Mouse (Mus musculus) heart, embryonic 14.5 days (tissue): ENCODE results near the gene Cst7. TPM values are rescaled to one million over a fixed set of nuclear protein-coding genes. Genes with fewer than 3 reads are reported as not detected.
"Not testable (repeated sequence)": the region's sequence is repeated elsewhere in the genome, so short reads cannot be mapped to it uniquely, and the experiment has no call there.

Experiments used
- ATAC-seq: fragments of 200-750 bp; cut with Nextera tagmentation; 2 replicates; pipeline ENCODE4 v1.8.0; 2017; ENCODE audit warnings: low read depth, moderate TSS enrichment; ENCODE audit not compliant: insufficient number of reproducible peaks, insufficient read depth, low FRiP score
- H3K27ac ChIP-seq, 2 experiments: fragments of 200-500 bp in 1 of 2; fragments of 300-500 bp in 1 of 2; sonication (generic) in 1 of 2; replicated peaks in 1 of 2; 2 replicates each; pipeline ENCODE4 v1.5.1; 2012 to 2014; ENCODE audit warnings: low read depth in 2 of 2, low read length in 2 of 2, control low read depth in 1 of 2, mild to moderate bottlenecking in 1 of 2, mixed read lengths in 1 of 2; ENCODE audit not compliant: control insufficient read depth in 1 of 2, insufficient read depth in 1 of 2
- H3K27me3 ChIP-seq: fragments of 300-500 bp; sonication (generic); 2 replicates; pipeline ENCODE4 v1.6.1; 2014; ENCODE audit warnings: mild to moderate bottlenecking, low read length, control low read depth; ENCODE audit not compliant: control insufficient read depth, insufficient read depth
- H3K36me3 ChIP-seq: fragments of 300-500 bp; sonication (generic); 2 replicates; pipeline ENCODE4 v1.6.1; 2014; ENCODE audit warnings: mild to moderate bottlenecking, control low read depth, low read length, mixed read lengths; ENCODE audit not compliant: control insufficient read depth, insufficient read depth
- H3K4me1 ChIP-seq, 2 experiments: fragments of 200-500 bp in 1 of 2; fragments of 300-500 bp in 1 of 2; sonication (generic) in 1 of 2; 2 replicates each; pipeline ENCODE4 v1.6.1; 2012 to 2014; ENCODE audit warnings: low read length in 2 of 2, control low read depth in 1 of 2, mixed read lengths in 1 of 2; ENCODE audit not compliant: control insufficient read depth in 2 of 2, insufficient read depth in 2 of 2
- H3K4me2 ChIP-seq: fragments of 300-500 bp; sonication (generic); 2 replicates; pipeline ENCODE4 v1.6.1; 2014; ENCODE audit warnings: mild to moderate bottlenecking, low read length
- H3K4me3 ChIP-seq, 2 experiments: fragments of 200-500 bp in 1 of 2; fragments of 300-500 bp in 1 of 2; sonication (generic) in 1 of 2; 2 replicates each; pipeline ENCODE4 v1.5.1; 2012 to 2014; ENCODE audit warnings: low read length in 2 of 2, mild to moderate bottlenecking in 2 of 2, control low read depth in 1 of 2, low read depth in 1 of 2, moderate library complexity in 1 of 2; ENCODE audit not compliant: control insufficient read depth in 1 of 2, insufficient read depth in 1 of 2
- H3K9ac ChIP-seq: fragments of 300-500 bp; sonication (generic); 2 replicates; pipeline ENCODE4 v1.6.1; 2014; ENCODE audit warnings: mild to moderate bottlenecking, low read length
- H3K9me3 ChIP-seq: fragments of 300-500 bp; sonication (generic); 2 replicates; pipeline ENCODE4 v1.6.1; 2016; ENCODE audit warnings: low read length, control low read depth; ENCODE audit not compliant: control insufficient read depth
- whole genome bisulfite sequencing: fragments of 180-500 bp; shearing (Covaris S2); extraction: QIAGEN DNeasy Blood & Tissue Kit; methylation state at CpG from one replicate; pipeline ENCODE4 v1.1.7; 2014; 5-methylcytosine and 5-hydroxymethylcytosine counted together
- polyA plus RNA-seq: library from polyadenylated mRNA; unstranded; fragments of >200 nt; fragmentation: Nextera tagmentation; extraction: Ambion mirVana; gene quantifications from 2 replicates; pipeline ENCODE4 v1.2.1, GENCODE M21; 2014

Gene Cst7
- not detected in 2 replicates for polyA plus RNA-seq

DNA sequence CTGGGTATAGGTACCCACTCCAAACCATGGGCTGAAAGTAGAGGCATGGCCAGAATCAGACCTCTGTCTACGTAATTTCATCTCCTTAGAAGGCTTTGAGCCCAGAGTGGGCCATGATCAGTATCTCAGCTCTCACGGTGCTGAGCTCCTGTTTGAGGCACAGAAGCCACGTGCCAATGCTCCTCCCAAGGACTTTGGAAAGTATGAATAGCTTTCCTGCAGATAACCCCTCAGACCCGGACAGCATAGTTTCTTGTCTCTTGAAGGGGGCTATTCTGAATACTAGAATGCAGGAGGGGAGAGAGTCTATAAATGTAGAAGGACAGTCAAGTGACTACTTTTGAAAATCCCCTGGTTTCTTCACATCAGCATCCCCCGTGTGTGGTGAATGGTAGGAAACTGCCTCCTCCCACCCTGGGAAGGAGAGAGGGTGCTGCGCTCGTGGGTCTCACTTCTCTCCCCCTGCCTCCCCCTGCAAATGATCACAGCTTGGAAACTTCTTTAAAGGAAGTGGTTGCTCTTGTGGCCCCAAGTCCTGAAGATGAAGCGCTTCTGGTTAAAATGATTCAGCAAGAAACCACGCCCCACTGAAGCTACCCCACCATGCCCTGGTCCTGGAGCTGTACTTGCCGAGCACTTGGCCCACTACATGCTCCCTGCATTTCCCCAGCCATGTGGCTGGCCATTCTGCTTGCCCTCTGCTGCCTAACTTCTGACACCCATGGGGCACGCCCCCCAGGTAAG is at the start of gene Cst7:
Gene Cst7 (plus strand): TSS at position 569 of the 744 bp plus-strand sequence.
- WGBS = 48% methylated on average over 11 of the region's 11 CpGs
- ATAC-seq = no peak
- Histone ChIP-seq H3K4me1 (no peaks in the 10 kb centered on the region), H3K9me3 (no peaks in the 10 kb centered on the region), H3K27me3 (no peaks in the 10 kb centered on the region), H3K4me3 (no peak within 1 kb of the TSS), H3K9ac (no peak within 1 kb of the TSS), H3K27ac (no peak within 1 kb of the TSS), H3K36me3 (no peaks in the 10 kb centered on the region), H3K4me2 (no peak within 1 kb of the TSS)

DNA sequence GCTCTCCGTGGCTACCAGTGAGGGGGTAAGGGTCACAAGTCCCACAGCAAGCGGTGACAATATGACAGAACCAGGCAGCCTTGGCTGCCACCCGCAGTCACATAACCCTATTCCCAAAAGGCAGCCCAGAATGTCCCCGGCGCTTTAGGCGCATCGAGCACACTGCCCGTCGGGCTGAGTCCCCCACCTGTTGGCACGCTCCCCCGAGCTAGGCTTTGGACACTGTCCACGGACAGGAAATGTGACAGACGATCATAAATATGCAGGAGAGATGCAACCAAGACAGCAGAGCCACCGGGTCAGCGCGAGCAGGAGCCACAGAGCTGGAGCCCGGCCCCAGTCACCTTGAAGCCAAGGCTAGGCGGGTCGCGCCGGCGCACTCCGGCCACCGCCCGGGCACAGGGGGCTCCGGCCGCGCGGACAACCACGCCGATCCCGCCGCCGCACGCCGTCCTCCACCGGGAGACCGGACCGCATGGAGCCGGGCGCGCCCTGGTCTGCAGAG is 44.5 kb upstream of the Cst7 start:
- ATAC-seq = no peak; the same call in 1 of the 2 replicates
- H3K4me1 ChIP-seq = peaks cover 0 to 2% of the 10 kb centered on the region in 2 experiments; a peak in 1 of 4 replicates
- no peaks in the 10 kb centered on the region for H3K36me3 ChIP-seq
- H3K9me3 ChIP-seq = no peaks in the 10 kb centered on the region
- no peak overlapping the region for H3K27ac ChIP-seq
- WGBS = 2% methylated on average over 42 of the region's 42 CpGs
- peaks cover 7% of the 10 kb centered on the region; the same call in 1 of the 2 replicates for H3K27me3 ChIP-seq
- H3K4me2 ChIP-seq = peak overlapping the region; percentile 85
- H3K9ac ChIP-seq = peak overlapping the region; percentile 66
- peak overlapping the region; percentile 26 to 44 for H3K4me3 ChIP-seq

DNA sequence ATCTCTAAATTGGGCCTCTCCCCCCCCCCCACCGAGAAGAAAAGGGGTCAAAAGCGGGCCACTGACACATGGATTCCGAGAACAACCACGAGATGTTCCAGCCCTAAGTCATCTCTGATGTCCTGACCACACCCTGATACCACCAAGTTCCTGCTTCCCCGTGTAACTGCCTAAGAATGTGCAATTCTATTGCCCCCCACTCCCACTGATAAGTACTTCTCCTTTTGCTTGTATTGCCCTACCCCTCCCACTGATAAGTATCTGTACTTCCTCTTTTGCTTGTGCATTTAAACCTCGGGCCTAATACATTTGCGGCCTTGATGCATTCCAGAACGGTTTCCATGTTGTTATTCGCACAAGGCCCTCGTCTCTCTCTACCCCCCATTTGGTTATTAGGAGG is 20.6 kb upstream of the Cst7 start:
- H3K9ac ChIP-seq, ATAC-seq, H3K4me3 ChIP-seq, H3K9me3 ChIP-seq, H3K27ac ChIP-seq, H3K4me1 ChIP-seq, H3K36me3 ChIP-seq, H3K27me3 ChIP-seq, H3K4me2 ChIP-seq: not testable (repeated sequence)
- 66% methylated on average over 10 of the region's 10 CpGs for WGBS

DNA sequence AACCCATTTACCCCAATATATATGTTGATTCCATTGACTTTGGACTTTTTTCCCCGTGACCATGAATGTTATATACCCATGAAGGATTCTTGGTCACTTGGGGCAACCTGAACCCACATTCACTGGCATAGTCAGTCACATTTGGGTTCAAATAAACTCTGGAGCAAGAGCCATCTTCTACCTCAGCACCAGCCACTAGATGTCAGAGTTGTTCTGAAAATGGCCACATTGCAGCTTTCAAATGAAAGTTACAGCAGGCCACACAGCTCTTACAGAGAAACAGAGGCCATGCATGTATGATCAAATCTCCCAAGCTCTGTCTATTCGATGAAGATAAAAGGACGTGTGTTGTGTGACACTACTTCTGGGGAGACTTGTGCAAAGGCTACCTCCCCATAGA is 11.6 kb upstream of the Cst7 start:
- no peak for ATAC-seq

DNA sequence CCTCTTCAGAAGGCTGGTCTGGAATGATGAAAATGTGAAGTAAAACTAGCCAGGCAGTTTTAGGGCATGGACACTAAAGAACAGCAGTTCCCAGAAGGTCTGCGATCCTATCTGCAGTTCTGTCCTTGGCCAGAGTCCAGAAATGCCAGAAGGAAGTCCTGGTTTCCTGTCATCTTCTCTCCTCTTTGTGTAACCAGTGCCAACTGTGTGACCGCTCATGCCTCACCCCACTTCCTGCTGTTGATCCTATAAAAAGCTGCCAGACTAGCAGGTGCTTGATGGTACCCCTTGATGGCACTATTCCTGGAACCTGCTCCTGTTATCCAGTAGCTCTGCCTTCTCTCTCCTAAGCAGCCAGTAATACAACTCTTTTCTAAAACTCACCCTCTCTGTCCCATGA is 3.2 kb upstream of the Cst7 start:
- no peak for ATAC-seq
- no peak overlapping the region for H3K27ac ChIP-seq
- WGBS = 26% methylated on average over 2 of the region's 2 CpGs

More for the DNA sequence above, 11.6 kb upstream of the Cst7 start:
- H3K36me3 ChIP-seq = no peaks in the 10 kb centered on the region
- no peak overlapping the region for H3K4me3 ChIP-seq
- H3K27me3 ChIP-seq = no peaks in the 10 kb centered on the region
- H3K4me1 ChIP-seq = no peaks in the 10 kb centered on the region
- 34% methylated on average over 3 of the region's 3 CpGs for WGBS
- H3K27ac ChIP-seq = no peak overlapping the region
- no peak overlapping the region for H3K4me2 ChIP-seq
- no peaks in the 10 kb centered on the region for H3K9me3 ChIP-seq
- no peak overlapping the region for H3K9ac ChIP-seq

DNA sequence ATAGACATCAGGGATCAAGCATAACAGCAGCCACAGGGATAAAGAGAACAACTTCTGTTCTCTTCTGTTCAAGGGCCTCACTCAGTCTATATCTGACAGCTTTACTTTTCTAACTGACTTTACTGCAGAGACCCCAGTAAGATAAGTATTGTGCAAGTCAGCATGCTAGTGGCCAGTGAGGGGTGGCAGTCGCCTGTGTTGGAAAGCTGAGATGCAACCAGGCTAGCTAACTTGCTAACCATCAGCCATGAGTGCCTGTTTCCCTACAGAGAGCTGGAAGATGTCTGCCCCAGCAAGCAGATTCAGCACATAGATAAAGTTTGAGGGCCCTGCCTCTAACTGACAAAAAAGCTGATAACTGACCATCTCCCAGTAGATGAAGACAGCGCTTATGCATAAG is 546 bp downstream of the Cst7 start:
- no peak for ATAC-seq
- no peaks in the 10 kb centered on the region for H3K36me3 ChIP-seq
- no peaks in the 10 kb centered on the region for H3K27me3 ChIP-seq
- no peak overlapping the region for H3K4me3 ChIP-seq
- no peaks in the 10 kb centered on the region for H3K9me3 ChIP-seq
- H3K27ac ChIP-seq = no peak overlapping the region
- H3K4me2 ChIP-seq = no peak overlapping the region
- WGBS = 77% methylated on average over 2 of the region's 2 CpGs
- no peaks in the 10 kb centered on the region for H3K4me1 ChIP-seq
- no peak overlapping the region for H3K9ac ChIP-seq

More for the DNA sequence above, 3.2 kb upstream of the Cst7 start:
- H3K4me2 ChIP-seq = no peak overlapping the region
- no peak overlapping the region for H3K4me3 ChIP-seq
- no peaks in the 10 kb centered on the region for H3K9me3 ChIP-seq
- no peaks in the 10 kb centered on the region for H3K4me1 ChIP-seq
- H3K27me3 ChIP-seq = no peaks in the 10 kb centered on the region
- H3K9ac ChIP-seq = no peak overlapping the region
- H3K36me3 ChIP-seq = no peaks in the 10 kb centered on the region

DNA sequence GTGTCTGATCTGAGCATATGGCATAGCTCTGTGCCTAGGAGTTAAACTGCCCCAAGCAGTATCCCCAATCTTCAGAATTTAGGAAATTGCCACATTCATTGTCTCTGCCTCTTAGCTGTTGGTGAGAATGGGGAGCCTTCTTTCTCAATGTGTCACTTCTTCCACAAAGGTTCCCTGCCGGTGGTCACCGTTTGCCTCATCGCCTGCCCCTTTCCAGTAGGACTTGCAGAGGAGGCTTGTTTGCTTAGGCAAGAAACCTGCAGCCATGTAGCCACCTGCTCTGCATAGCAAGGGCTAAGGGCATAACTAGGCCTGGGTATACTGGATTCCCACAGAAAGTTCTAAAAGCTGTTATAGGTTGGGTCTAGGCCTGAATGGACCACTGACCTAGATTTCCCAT is 2.2 kb downstream of the Cst7 start:
- no peaks in the 10 kb centered on the region for H3K9me3 ChIP-seq
- H3K9ac ChIP-seq = no peak overlapping the region
- WGBS = 90% methylated on average over 3 of the region's 3 CpGs
- no peak for ATAC-seq
- no peak overlapping the region for H3K27ac ChIP-seq
- no peaks in the 10 kb centered on the region for H3K27me3 ChIP-seq
- no peaks in the 10 kb centered on the region for H3K4me1 ChIP-seq
- no peak overlapping the region for H3K4me2 ChIP-seq
- H3K4me3 ChIP-seq = no peak overlapping the region
- H3K36me3 ChIP-seq = no peaks in the 10 kb centered on the region
